Mouse (Mus musculus): ENCODE results near the gene Rpl23.
"Not testable (repeated sequence)": the region's sequence is repeated elsewhere in the genome, so short reads cannot be mapped to it uniquely, and the experiment has no call there.

DNA sequence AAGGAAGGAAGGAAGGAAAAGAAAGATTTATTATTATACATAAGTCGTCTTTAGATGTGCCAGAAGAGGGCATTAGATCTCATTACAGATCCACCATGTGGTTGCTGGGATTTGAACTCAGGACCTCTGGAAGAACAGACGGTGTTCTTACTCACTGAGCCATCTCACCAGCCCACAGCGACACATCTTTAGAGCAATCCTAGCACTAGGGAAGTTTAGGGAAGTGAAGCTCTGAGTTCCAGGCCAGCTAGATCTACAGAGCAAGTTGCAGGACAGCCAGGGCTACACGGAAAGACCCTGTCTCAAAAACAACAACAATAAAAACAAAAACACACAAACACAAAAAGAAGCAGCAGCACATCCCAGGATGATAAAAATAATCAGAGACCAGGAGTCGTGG, 47.4 kb downstream of the Rpl23 start:
- not testable (repeated sequence) for TF ChIP-seq POLR2A (IDR thresholded peaks at IDR 0.05; ENCODE audit: control insufficient read depth, low read depth, low read length); CTCF (IDR thresholded peaks at IDR 0.05; ENCODE audit: control insufficient read depth, insufficient read depth, insufficient replicate concordance, low read depth, low read length)

All from testis, adult 2 months (tissue).